Mouse (Mus musculus) embryonic facial prominence, embryonic 14.5 days (tissue): ENCODE data around the gene Npdc1. TPM values are rescaled to one million over a fixed set of nuclear protein-coding genes. Genes with fewer than 3 reads are reported as not detected.

Experiments
- ATAC-seq: fragments of 200-750 bp; cut with Nextera tagmentation; 2 replicates; pipeline ENCODE4 v1.8.0; 2017; ENCODE audit warnings: low read depth, moderate number of reproducible peaks, moderate TSS enrichment
- DNase-seq: peaks from one replicate; pipeline ENCODE4 v3.0.0-alpha.2; 2015; ENCODE audit warnings: low spot score
- H3K27ac ChIP-seq: fragments of 300-500 bp; sonication (generic); replicated peaks from 2 replicates; pipeline ENCODE4 v1.5.1; 2014; ENCODE audit warnings: low read depth, mild to moderate bottlenecking, low read length, moderate library complexity
- H3K27me3 ChIP-seq: fragments of 300-500 bp; sonication (generic); replicated peaks from 2 replicates; pipeline ENCODE4 v1.6.1; 2014; ENCODE audit warnings: low read length; ENCODE audit not compliant: control insufficient read depth, insufficient read depth
- H3K36me3 ChIP-seq: fragments of 300-500 bp; sonication (generic); 2 replicates; pipeline ENCODE4 v1.6.1; 2014; ENCODE audit warnings: low read length, mixed read lengths; ENCODE audit not compliant: control insufficient read depth, insufficient read depth
- H3K4me1 ChIP-seq: fragments of 300-500 bp; sonication (generic); 2 replicates; pipeline ENCODE4 v1.6.1; 2014; ENCODE audit warnings: antibody characterized with exemption, low read length; ENCODE audit not compliant: control insufficient read depth, insufficient read depth
- H3K4me2 ChIP-seq: fragments of 300-500 bp; sonication (generic); 2 replicates; pipeline ENCODE4 v1.6.1; 2014; ENCODE audit warnings: low read depth, mild to moderate bottlenecking, low read length, moderate library complexity, mixed read lengths
- H3K4me3 ChIP-seq: fragments of 300-500 bp; sonication (generic); 2 replicates; pipeline ENCODE4 v1.5.1; 2014; ENCODE audit warnings: low read depth, mild to moderate bottlenecking, low read length
- H3K9ac ChIP-seq: fragments of 300-500 bp; sonication (generic); 2 replicates; pipeline ENCODE4 v1.6.1; 2014; ENCODE audit warnings: low read depth, mild to moderate bottlenecking, low read length, moderate library complexity, mixed read lengths
- H3K9me3 ChIP-seq: fragments of 300-500 bp; sonication (generic); 2 replicates; pipeline ENCODE4 v1.6.1; 2016; ENCODE audit warnings: low read length; ENCODE audit not compliant: control insufficient read depth
- WGBS: fragments of 180-500 bp; shearing (Covaris S2); extraction: QIAGEN DNeasy Blood & Tissue Kit; methylation state at CpG from one replicate; pipeline ENCODE4 v1.1.7; 2014; 5-methylcytosine and 5-hydroxymethylcytosine counted together
- polyA plus RNA-seq: library from polyadenylated mRNA; unstranded; fragments of >200 nt; fragmentation: Nextera tagmentation; extraction: Ambion mirVana; gene quantifications from 2 replicates; pipeline ENCODE4 v1.2.1, GENCODE M21; 2014

Gene Npdc1
- polyA plus RNA-seq, 1 experiment from 2014 or later: 75.1 TPM

DNA sequence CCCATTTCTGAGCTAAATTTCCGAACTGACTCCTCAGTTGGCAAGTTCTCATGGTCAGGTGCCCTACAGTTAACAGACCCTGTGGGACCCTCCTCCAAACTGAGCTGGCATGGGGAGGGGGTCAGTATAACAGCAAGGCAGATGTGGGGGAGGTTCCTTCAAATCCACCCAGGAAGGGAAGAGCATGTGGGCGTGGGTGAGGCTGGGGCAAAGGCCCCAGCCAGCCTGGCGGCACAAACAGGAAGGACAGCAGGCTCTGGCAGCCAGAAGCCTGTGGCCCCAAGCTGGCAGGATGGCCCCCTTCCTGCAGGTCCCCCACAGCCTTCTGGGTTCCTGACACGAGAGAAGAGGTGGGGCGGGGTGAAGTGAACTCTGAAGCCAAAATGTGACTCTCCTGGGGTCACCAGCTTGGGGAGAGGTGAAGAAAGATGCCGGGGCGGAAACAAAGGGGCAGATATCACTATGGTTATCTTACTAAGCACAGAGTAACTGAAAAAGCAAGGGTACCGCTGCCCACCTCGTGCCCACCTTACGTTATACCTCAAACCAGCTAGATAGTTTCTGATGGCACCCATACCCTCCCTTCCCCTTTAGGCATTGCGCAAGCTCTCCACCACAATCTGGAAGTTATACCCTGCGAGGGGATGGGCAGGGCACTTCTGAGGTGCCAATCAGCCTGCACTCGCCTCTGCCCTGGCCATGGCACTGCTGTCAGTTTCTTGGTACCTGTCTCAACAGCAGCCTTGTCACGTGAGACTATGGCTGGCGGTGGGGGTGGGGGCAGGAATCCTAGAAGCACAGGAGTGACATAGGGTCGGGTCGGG, 23.6 kb downstream of the Npdc1 start, which contains the start of gene Fut7:
Gene Fut7, plus strand, starts transcription at position 681 of the 824 bp plus-strand sequence.
- Histone ChIP-seq H3K9ac (no peak within 1 kb of the TSS), H3K36me3 (no peaks in the 10 kb centered on the region), H3K27ac (no peak within 1 kb of the TSS), H3K27me3 (peaks cover 25% of the 10 kb centered on the region), H3K9me3 (no peaks in the 10 kb centered on the region), H3K4me1 (no peaks in the 10 kb centered on the region), H3K4me3 (no peak within 1 kb of the TSS), H3K4me2 (no peak within 1 kb of the TSS)
- DNase-seq (no peak), ATAC-seq (no peak)
- 56% methylated on average over 17 of the region's 17 CpGs for WGBS

DNA sequence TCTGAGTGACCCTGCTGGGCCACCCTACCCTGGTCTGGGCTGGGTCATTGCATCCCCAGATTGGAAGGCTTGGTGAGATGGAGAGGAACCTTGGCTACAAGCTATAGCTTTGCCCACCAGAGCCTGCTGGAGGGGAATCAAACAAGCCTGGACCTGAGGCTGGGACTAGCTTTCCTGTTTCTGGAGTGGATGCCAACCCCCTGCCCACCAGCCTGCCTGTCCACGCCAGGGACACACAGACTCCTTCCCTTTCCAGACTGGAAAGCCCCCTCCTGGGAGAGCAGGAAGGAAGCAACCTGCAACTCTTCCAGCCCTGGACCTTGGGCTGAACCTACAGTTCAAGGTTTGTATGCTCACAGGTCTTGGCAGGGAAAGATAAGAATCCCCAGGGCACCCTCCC, 24.5 kb downstream of the Npdc1 start:
- no peak for ATAC-seq
- no peak for DNase-seq
- Histone ChIP-seq H3K27ac (no peak overlapping the region), H3K9me3 (no peaks in the 10 kb centered on the region), H3K36me3 (no peaks in the 10 kb centered on the region), H3K4me2 (no peak overlapping the region), H3K4me1 (no peaks in the 10 kb centered on the region), H3K9ac (no peak overlapping the region), H3K4me3 (no peak overlapping the region), H3K27me3 (peaks cover 25% of the 10 kb centered on the region)
- WGBS: 29% methylated on average over 1 of the region's 1 CpGs

DNA sequence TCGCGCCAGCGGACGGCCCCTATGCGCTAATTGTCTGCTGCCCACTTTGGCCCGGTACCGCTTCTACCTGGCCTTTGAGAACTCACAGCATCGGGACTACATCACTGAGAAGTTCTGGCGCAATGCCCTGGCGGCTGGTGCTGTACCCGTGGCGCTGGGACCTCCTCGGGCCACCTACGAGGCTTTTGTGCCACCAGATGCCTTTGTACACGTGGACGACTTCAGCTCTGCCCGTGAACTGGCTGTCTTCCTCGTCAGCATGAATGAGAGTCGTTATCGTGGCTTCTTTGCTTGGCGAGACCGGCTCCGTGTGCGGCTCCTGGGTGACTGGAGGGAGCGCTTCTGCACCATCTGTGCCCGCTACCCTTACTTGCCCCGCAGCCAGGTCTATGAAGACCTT, 26.3 kb downstream of the Npdc1 start:
- 50% methylated on average over 27 of the region's 27 CpGs for WGBS
- ATAC-seq: no peak
- Histone ChIP-seq H3K9me3 (no peaks in the 10 kb centered on the region), H3K27ac (no peak overlapping the region), H3K4me1 (no peaks in the 10 kb centered on the region), H3K36me3 (no peaks in the 10 kb centered on the region), H3K9ac (no peak overlapping the region), H3K27me3 (peaks cover 25% of the 10 kb centered on the region), H3K4me3 (no peak overlapping the region), H3K4me2 (no peak overlapping the region)
- no peak for DNase-seq

DNA sequence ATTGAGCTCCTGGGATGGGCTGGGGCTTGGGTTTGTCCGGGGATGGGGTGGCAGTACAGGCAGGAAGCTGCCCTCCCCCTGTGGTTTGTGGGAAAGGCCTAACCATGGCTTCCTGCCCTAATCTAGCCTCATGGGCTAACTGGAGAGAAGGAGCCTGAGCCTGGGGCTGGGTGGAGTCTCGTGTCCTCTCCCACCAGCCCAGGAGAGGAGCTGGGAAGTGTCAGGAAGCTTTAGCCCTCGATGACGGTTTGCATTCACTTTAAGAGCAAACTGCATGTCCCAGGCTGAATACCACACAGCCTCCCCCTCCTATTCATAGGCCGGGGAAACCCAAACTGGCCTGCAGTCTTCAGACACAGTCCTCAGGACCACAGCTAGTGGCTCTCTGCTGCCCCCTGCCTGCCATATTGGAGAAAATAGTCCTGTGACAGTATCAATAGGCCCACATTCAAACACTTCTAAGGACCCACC, 27.6 kb downstream of the Npdc1 start:
- Histone ChIP-seq H3K4me1 (no peaks in the 10 kb centered on the region), H3K36me3 (no peaks in the 10 kb centered on the region), H3K9me3 (no peaks in the 10 kb centered on the region), H3K27ac (no peak overlapping the region), H3K4me3 (no peak overlapping the region), H3K9ac (no peak overlapping the region), H3K27me3 (peaks cover 29% of the 10 kb centered on the region), H3K4me2 (no peak overlapping the region)
- ATAC-seq (peak; percentile 21; the same call in 1 of the 2 replicates), DNase-seq (peak; percentile 65)
- WGBS: 20% methylated on average over 5 of the region's 5 CpGs

DNA sequence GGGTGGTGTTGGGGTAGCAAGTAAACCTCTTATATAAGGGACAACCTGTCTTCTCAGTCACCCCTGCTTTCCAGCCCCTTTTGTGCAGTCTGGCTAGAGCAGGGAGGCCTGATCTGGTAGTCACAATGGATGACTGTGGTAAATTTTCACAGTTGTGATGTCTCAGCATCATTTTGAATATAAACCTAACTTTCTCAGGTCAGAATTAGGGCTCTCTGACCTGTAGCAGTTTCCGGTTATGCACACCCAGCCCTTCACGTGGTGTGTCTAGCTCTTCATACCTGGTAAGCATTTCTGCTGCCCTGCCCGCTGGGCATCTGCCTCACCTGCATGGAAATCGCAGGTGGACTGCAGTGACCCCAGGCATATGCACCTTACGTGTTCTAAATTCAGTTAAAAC, 28.1 kb downstream of the Npdc1 start:
- WGBS: 88% methylated on average over 5 of the region's 5 CpGs

DNA sequence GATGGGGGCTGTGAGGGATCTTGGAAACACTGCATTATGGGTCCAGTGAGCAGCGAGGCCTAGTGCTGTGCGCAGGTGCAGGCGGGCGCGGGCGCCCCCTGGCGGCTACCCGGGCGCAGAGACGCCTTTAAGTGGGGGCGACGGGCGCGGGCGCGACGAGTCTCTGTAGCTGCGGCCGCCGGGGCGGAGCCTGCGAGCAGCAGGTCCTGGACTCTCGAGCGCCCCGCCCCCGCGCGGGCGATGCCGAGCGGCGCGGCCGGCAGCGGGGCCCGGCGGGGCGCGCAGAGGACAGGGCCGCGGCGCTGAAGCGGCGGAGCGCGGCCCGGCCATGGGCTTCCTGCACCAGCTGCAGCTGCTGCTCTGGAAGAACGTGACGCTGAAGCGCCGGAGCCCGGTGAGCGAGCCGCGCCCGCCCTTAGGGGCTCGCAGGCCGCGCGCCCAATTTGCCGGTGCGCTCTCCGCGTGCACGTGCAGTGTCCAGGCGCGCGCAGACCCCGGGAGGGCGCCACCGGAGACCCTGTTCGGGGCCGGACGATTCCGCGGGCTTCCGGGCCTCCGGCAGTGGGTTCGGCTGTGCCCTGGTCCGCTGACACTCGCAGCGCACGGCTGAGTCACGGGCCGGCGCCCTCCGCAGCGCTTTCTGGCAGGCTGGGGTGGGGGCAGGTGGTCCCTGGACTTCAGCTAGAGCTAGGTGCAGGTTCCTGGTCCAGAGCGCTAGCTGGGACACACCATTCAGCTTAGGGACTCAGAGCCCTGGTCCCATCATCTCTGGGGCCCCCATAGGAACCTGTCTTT, 29.5 kb downstream of the Npdc1 start, which contains the start of gene Abca2:
Gene Abca2, plus strand, starts transcription at position 262 of the 795 bp plus-strand sequence.
- H3K4me3 ChIP-seq: peak within 1 kb of the TSS; percentile 72
- peak within 1 kb of the TSS; percentile 92 for H3K4me2 ChIP-seq
- peaks cover 25% of the 10 kb centered on the region for H3K27me3 ChIP-seq
- WGBS: 0% methylated on average over 34 of the region's 89 CpGs
- H3K4me1 ChIP-seq: no peaks in the 10 kb centered on the region
- H3K27ac ChIP-seq: no peak within 1 kb of the TSS
- H3K9ac ChIP-seq: peak within 1 kb of the TSS; percentile 76
- DNase-seq (peak; percentile 96), ATAC-seq (peak; percentile 93)
- no peaks in the 10 kb centered on the region for H3K36me3 ChIP-seq
- H3K9me3 ChIP-seq: no peaks in the 10 kb centered on the region

More for the DNA sequence above, 28.1 kb downstream of the Npdc1 start:
- Histone ChIP-seq H3K9ac (no peak overlapping the region), H3K36me3 (no peaks in the 10 kb centered on the region), H3K9me3 (no peaks in the 10 kb centered on the region), H3K4me3 (no peak overlapping the region), H3K4me2 (no peak overlapping the region), H3K27me3 (peaks cover 29% of the 10 kb centered on the region), H3K27ac (no peak overlapping the region), H3K4me1 (no peaks in the 10 kb centered on the region)
- ATAC-seq (no peak), DNase-seq (no peak)

DNA sequence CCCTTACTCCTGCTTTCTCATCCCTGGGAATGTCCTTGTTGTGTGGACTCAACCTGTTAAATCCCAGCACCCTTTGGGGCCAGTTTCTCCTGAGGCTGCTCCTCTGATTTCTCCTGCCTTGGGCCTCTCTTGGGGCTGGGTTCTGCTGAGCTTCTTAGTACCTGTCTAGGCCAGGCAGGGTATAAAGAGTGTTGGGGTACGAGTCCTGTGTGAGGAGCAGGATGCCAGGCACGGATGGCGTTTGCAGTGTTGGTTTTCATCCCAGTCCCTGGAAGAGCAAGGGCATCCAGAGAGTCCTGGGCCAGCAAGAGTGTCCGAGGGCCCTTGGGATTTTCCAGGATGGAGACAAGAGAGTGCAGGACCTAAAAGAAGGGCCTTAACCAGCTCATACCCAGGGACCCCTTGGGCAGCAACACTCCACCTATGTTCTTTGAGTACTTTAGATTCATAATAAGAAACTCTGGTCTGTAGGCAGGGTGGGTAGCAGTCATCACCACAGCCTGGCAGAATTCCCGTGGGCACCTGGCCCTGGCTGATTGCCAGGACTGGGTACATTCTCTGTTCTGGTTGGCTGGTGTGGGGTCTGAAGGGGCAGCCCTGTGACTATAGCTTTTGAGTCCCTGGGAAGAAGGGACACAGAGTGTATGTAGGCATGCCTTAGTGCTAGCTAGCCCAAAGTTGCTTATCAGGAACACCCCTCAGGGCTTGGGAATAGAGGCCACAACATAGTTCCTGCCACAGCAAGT, 30.5 kb downstream of the Npdc1 start:
- H3K27me3 ChIP-seq: peaks cover 20% of the 10 kb centered on the region
- no peaks in the 10 kb centered on the region for H3K9me3 ChIP-seq
- H3K27ac ChIP-seq: no peak overlapping the region
- H3K9ac ChIP-seq: peak overlapping the region; percentile 76
- no peaks in the 10 kb centered on the region for H3K4me1 ChIP-seq
- H3K4me2 ChIP-seq: peak overlapping the region; percentile 92
- H3K36me3 ChIP-seq: no peaks in the 10 kb centered on the region
- 65% methylated on average over 5 of the region's 5 CpGs for WGBS
- DNase-seq: no peak
- ATAC-seq: no peak
- H3K4me3 ChIP-seq: peak overlapping the region; percentile 72
